Mouse (Mus musculus): ENCODE results near the gene Vmp1. TPM values are rescaled to one million over a fixed set of nuclear protein-coding genes. Genes with fewer than 3 reads are reported as not detected.
A peak's percentile ranks its signal among the peaks of the same experiment; 100 is the strongest.

Vmp1 gene
- total and polyA plus RNA-seq, 3 experiments, result 80.9 to 209 (median 167) TPM

DNA sequence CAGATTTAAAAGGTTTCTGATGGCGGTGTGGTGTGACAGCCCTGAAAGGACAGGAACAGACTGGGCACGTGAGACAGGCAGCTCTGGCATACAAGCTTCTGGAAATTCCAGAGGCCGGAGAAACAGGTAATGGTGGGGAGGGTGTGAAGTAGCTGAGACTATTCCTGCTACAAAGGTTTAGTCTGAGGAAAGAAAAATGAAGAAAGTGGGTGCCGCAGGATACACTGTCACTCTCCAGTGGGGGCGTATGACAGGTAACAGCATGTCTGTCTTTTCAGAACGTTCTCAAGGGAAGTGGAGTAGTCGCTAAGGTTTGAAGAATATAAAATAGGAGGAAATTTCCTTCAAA, 83.5 kb downstream of the Vmp1 start:
- Histone ChIP-seq H3K27me3 (replicated peaks) (no peaks in the 10 kb centered on the region), H3K4me1 (ENCODE audit: control insufficient read depth in 1 of 2, insufficient read depth in 2 of 2) (peaks cover 5 to 71% of the 10 kb centered on the region in 2 experiments; a peak in 3 of 4 replicates), H3K9ac (ENCODE audit: insufficient read depth, low read depth) (no peak overlapping the region), H3K4me2 (ENCODE audit: insufficient read depth, low read depth, poor library complexity, severe bottlenecking) (no peak overlapping the region), H3K36me3 (replicated peaks in 1 of 2; ENCODE audit: control insufficient read depth in 1 of 2, insufficient read depth in 1 of 2, low read length in 1 of 2) (peaks cover 3 to 37% of the 10 kb centered on the region in 2 experiments), H3K4me3 (replicated peaks in 1 of 3; ENCODE audit: low read depth in 2 of 3, low read length in 2 of 3, poor library complexity in 1 of 3) (no peak overlapping the region), H3K27ac (ENCODE audit: insufficient read depth, low read depth) (no peak overlapping the region), H3K79me2 (replicated peaks; ENCODE audit: control insufficient read depth, extremely low read depth, insufficient read depth, poor library complexity, severe bottlenecking) (peaks cover 2% of the 10 kb centered on the region; the same call in 1 of the 2 replicates), H3K9me3 (replicated peaks; ENCODE audit: low read length) (no peaks in the 10 kb centered on the region)
- no peak for DNase-seq (ENCODE audit: extremely low read depth)
- dilution Hi-C loops (cut with MboI; ENCODE audit: extremely low pct_ligation_motif_present, extremely low pct_unique_long_range_greater_than_20kb, low sequenced_read_pairs) (no loop called here), in situ Hi-C loops (cut with MboI; ENCODE audit: low pct_ligation_motif_present, low pct_unique_long_range_greater_than_20kb, low sequenced_read_pairs) (no loop called here)
- no peak for TF ChIP-seq POLR2A (IDR thresholded peaks at IDR 0.05; ENCODE audit: low read depth, low read length)
- no peak for TF ChIP-seq UBTF (IDR thresholded peaks at IDR 0.05; ENCODE audit: low read depth, low read length)
- TF ChIP-seq ETS1 (conservative IDR thresholded peaks at IDR 0.05; ENCODE audit: low read depth, low read length), result no peak
- TF ChIP-seq USF1 (IDR thresholded peaks at IDR 0.05; ENCODE audit: low read depth, low read length), result no peak
- no peak for TF ChIP-seq TBP (conservative IDR thresholded peaks at IDR 0.05; ENCODE audit: low read depth, low read length)
- 0 out of 2 replicates have a peak, but pooled peaks have one; percentile 38 for TF ChIP-seq POLR2AphosphoS2 (IDR thresholded peaks at IDR 0.05; ENCODE audit: low read depth, low read length)
- TF ChIP-seq ZC3H11A (IDR thresholded peaks at IDR 0.05; ENCODE audit: low read depth, low read length), result no peak
- TF ChIP-seq JUND (conservative IDR thresholded peaks at IDR 0.05; ENCODE audit: low read depth, low read length), result no peak

DNA sequence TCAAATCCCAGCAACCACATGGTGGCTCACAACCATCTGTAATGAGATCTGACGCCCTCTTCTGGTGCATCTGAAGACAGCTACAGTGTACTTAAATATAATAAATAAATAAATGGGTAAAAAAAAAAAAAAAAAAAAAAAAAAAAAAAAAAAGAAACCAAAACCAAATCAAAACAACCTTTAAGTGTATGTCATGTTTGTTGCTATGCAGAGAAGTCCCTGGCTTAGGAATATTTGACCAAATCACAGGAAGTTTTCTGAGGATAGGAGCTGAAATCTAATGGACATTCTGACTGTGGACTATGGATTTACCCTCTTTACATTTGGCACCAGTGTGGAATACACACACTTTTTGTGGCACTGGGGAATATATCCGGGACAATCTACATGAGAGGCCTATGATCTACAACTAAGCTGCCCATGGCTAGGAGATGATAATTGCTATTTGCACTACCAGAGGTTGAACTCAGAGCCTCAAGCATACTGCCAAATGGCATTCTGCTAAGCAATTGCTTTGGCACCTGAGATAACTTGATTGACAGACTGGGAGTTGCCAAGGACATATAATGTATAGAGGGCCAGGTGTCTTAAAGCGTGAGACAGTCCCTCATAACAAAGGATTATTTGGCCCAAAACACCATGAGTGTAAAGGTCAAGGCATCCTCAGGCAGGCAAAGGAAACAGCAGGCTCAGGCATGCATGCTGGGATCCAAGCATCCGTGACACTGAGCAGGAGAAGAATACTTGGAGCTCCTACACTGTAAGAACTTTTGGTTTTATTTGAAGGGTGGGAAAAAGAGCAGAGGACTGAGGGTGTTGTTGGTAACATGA, 84.0 kb downstream of the Vmp1 start:
- Histone ChIP-seq H3K36me3 (replicated peaks in 1 of 2; ENCODE audit: control insufficient read depth in 1 of 2, insufficient read depth in 1 of 2, low read length in 1 of 2) (peaks cover 3 to 31% of the 10 kb centered on the region in 2 experiments), H3K9me3 (replicated peaks; ENCODE audit: low read length) (no peaks in the 10 kb centered on the region), H3K27ac (ENCODE audit: insufficient read depth, low read depth) (no peak overlapping the region), H3K4me1 (ENCODE audit: control insufficient read depth in 1 of 2, insufficient read depth in 2 of 2) (peaks cover 5 to 73% of the 10 kb centered on the region in 2 experiments; a peak in 3 of 4 replicates), H3K9ac (ENCODE audit: insufficient read depth, low read depth) (no peak overlapping the region), H3K4me3 (replicated peaks in 1 of 3; ENCODE audit: low read depth in 2 of 3, low read length in 2 of 3, poor library complexity in 1 of 3) (no peak overlapping the region), H3K27me3 (replicated peaks) (no peaks in the 10 kb centered on the region), H3K79me2 (replicated peaks; ENCODE audit: control insufficient read depth, extremely low read depth, insufficient read depth, poor library complexity, severe bottlenecking) (peaks cover 2% of the 10 kb centered on the region; the same call in 1 of the 2 replicates), H3K4me2 (ENCODE audit: insufficient read depth, low read depth, poor library complexity, severe bottlenecking) (no peak overlapping the region)
- dilution Hi-C loops (cut with MboI; ENCODE audit: extremely low pct_ligation_motif_present, extremely low pct_unique_long_range_greater_than_20kb, low sequenced_read_pairs), result no loop called here
- DNase-seq (ENCODE audit: extremely low read depth), result no peak
- TF ChIP-seq ZNF384 (IDR thresholded peaks at IDR 0.05; ENCODE audit: low read depth, low read length) (peak; percentile 82), E2F4 (IDR thresholded peaks at IDR 0.05; ENCODE audit: insufficient replicate concordance, low read depth, low read length) (no peak), ETS1 (conservative IDR thresholded peaks at IDR 0.05; ENCODE audit: low read depth, low read length) (no peak)
- in situ Hi-C loops (cut with MboI; ENCODE audit: low pct_ligation_motif_present, low pct_unique_long_range_greater_than_20kb, low sequenced_read_pairs), result no loop called here

DNA sequence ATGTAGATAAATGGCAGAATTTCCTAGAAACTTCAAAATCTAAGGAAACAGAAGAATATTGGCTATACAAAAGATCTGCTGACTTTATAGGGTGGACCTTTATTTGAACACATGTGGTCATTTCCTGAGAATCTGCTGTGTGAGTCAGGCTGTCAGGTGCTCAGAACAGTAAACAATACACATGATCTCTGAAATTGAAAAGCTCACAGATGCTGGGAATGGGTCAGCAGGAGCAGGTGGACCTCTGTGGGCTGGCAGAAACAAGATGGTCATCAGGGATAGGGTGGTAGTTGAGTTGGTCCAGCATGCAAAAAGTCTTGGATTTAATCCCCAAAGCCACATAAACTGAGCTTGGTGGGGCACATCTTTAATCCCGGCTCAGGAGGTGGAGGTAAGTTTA, 85.1 kb downstream of the Vmp1 start:
- H3K9ac ChIP-seq (ENCODE audit: insufficient read depth, low read depth), result no peak overlapping the region
- H3K36me3 ChIP-seq (replicated peaks in 1 of 2; ENCODE audit: control insufficient read depth in 1 of 2, insufficient read depth in 1 of 2, low read length in 1 of 2), result peaks cover 3 to 24% of the 10 kb centered on the region in 2 experiments
- H3K27ac ChIP-seq (ENCODE audit: insufficient read depth, low read depth), result no peak overlapping the region
- dilution Hi-C loops (cut with MboI; ENCODE audit: extremely low pct_ligation_motif_present, extremely low pct_unique_long_range_greater_than_20kb, low sequenced_read_pairs) (no loop called here), in situ Hi-C loops (cut with MboI; ENCODE audit: low pct_ligation_motif_present, low pct_unique_long_range_greater_than_20kb, low sequenced_read_pairs) (no loop called here)
- no peaks in the 10 kb centered on the region for H3K9me3 ChIP-seq (replicated peaks; ENCODE audit: low read length)
- H3K4me3 ChIP-seq (replicated peaks in 1 of 3; ENCODE audit: low read depth in 2 of 3, low read length in 2 of 3, poor library complexity in 1 of 3), result no peak overlapping the region
- H3K4me2 ChIP-seq (ENCODE audit: insufficient read depth, low read depth, poor library complexity, severe bottlenecking), result no peak overlapping the region
- peaks cover 2% of the 10 kb centered on the region; the same call in 1 of the 2 replicates for H3K79me2 ChIP-seq (replicated peaks; ENCODE audit: control insufficient read depth, extremely low read depth, insufficient read depth, poor library complexity, severe bottlenecking)
- TF ChIP-seq MXI1 (IDR thresholded peaks at IDR 0.05; ENCODE audit: low read depth, low read length) (no peak), RAD21 (IDR thresholded peaks at IDR 0.05; ENCODE audit: low read depth, low read length) (no peak), TCF12 (IDR thresholded peaks at IDR 0.05; ENCODE audit: low read depth, low read length) (no peak), USF2 (conservative IDR thresholded peaks at IDR 0.05; ENCODE audit: low read depth, low read length) (no peak), JUN (IDR thresholded peaks at IDR 0.05; ENCODE audit: insufficient read depth, low read depth, low read length) (no peak), JUND (conservative IDR thresholded peaks at IDR 0.05; ENCODE audit: low read depth, low read length) (no peak), ZKSCAN1 (IDR thresholded peaks at IDR 0.05; ENCODE audit: borderline replicate concordance, low read depth, low read length) (no peak), ZNF384 (IDR thresholded peaks at IDR 0.05; ENCODE audit: low read depth, low read length) (no peak), EP300 (IDR thresholded peaks at IDR 0.05; ENCODE audit: low read length) (no peak), USF1 (IDR thresholded peaks at IDR 0.05; ENCODE audit: low read depth, low read length) (no peak), MAZ (IDR thresholded peaks at IDR 0.05; ENCODE audit: low read depth, low read length) (no peak), KAT2A (IDR thresholded peaks at IDR 0.05; ENCODE audit: insufficient replicate concordance, low read length) (no peak), MEF2A (IDR thresholded peaks at IDR 0.05; ENCODE audit: borderline replicate concordance, low read depth, low read length) (no peak), PAX5 (IDR thresholded peaks at IDR 0.05; ENCODE audit: low read length) (no peak), IRF4 (IDR thresholded peaks at IDR 0.05; ENCODE audit: low read depth, low read length) (no peak), BHLHE40 (IDR thresholded peaks at IDR 0.05; ENCODE audit: low read depth, low read length) (no peak)
- no peaks in the 10 kb centered on the region for H3K27me3 ChIP-seq (replicated peaks)
- H3K4me1 ChIP-seq (ENCODE audit: control insufficient read depth in 1 of 2, insufficient read depth in 2 of 2), result peaks cover 12 to 77% of the 10 kb centered on the region in 2 experiments
- no peak for DNase-seq (ENCODE audit: extremely low read depth)

Measured in CH12.LX (cell line).